Mouse (Mus musculus) liver, postnatal 0 days (tissue): ENCODE data around the gene Arpp19. TPM values are rescaled to one million over a fixed set of nuclear protein-coding genes. Genes with fewer than 3 reads are reported as not detected.

Source experiments
- ATAC-seq: fragments of 200-750 bp; cut with Nextera tagmentation; 2 replicates; pipeline ENCODE4 v1.8.0; 2017; ENCODE audit warnings: mild to moderate bottlenecking, moderate library complexity
- DNase-seq: peaks from one replicate; pipeline ENCODE4 v3.0.0-alpha.2; 2016
- H3K27ac ChIP-seq: fragments of 300-500 bp; sonication (generic); 2 replicates; pipeline ENCODE4 v1.5.1; 2014; ENCODE audit warnings: antibody characterized with exemption, moderate library complexity, mild to moderate bottlenecking, low read depth
- H3K27me3 ChIP-seq: fragments of 300-500 bp; sonication (generic); 2 replicates; pipeline ENCODE4 v1.6.1; 2014; ENCODE audit warnings: low read length, control low read depth, mixed read lengths; ENCODE audit not compliant: insufficient read depth
- H3K36me3 ChIP-seq: fragments of 300-500 bp; sonication (generic); replicated peaks from 2 replicates; pipeline ENCODE4 v1.6.1; 2014; ENCODE audit warnings: mild to moderate bottlenecking, control low read depth, low read length, moderate library complexity, mixed read lengths; ENCODE audit not compliant: insufficient read depth
- H3K4me1 ChIP-seq: fragments of 300-500 bp; sonication (generic); 2 replicates; pipeline ENCODE4 v1.6.1; 2014; ENCODE audit warnings: antibody characterized with exemption, mild to moderate bottlenecking, control low read depth; ENCODE audit not compliant: insufficient read depth
- H3K4me2 ChIP-seq: fragments of 300-500 bp; sonication (generic); 2 replicates; pipeline ENCODE4 v1.6.1; 2014; ENCODE audit warnings: low read depth, mild to moderate bottlenecking, low read length, moderate library complexity, mixed read lengths
- H3K4me3 ChIP-seq: fragments of 300-500 bp; sonication (generic); 2 replicates; pipeline ENCODE4 v1.5.1; 2014; ENCODE audit warnings: low read depth, low read length
- H3K9ac ChIP-seq: fragments of 300-500 bp; sonication (generic); replicated peaks from 2 replicates; pipeline ENCODE4 v1.6.1; 2014; ENCODE audit warnings: mild to moderate bottlenecking, moderate library complexity
- H3K9me3 ChIP-seq: fragments of 300-500 bp; sonication (generic); 2 replicates; pipeline ENCODE4 v1.6.1; 2016; ENCODE audit warnings: mild to moderate bottlenecking, control low read depth, low read length, mixed read lengths
- CTCF ChIP-seq: sonication (generic); IDR thresholded peaks from 2 replicates; pipeline ENCODE4 v1.5.1; 2016; ENCODE audit warnings: antibody characterized with exemption, low read depth
- EP300 ChIP-seq: IDR thresholded peaks from 2 replicates; pipeline ENCODE4 v1.6.1; 2016; ENCODE audit warnings: antibody characterized with exemption, low read depth, mild to moderate bottlenecking
- WGBS: fragments of 180-500 bp; shearing (Covaris S2); extraction: QIAGEN DNeasy Blood & Tissue Kit; methylation state at CpG from one replicate; pipeline ENCODE4 v1.1.7; 2014; ENCODE audit not compliant: insufficient replicate concordance; 5-methylcytosine and 5-hydroxymethylcytosine counted together
- polyA plus RNA-seq: library from polyadenylated mRNA; unstranded; fragments of >200 nt; fragmentation: Nextera tagmentation; extraction: Ambion mirVana; gene quantifications from 2 replicates; pipeline ENCODE4 v1.2.1, GENCODE M21; 2015

The Arpp19 gene
- polyA plus RNA-seq, 1 experiment from 2014 or later: 189 TPM

DNA sequence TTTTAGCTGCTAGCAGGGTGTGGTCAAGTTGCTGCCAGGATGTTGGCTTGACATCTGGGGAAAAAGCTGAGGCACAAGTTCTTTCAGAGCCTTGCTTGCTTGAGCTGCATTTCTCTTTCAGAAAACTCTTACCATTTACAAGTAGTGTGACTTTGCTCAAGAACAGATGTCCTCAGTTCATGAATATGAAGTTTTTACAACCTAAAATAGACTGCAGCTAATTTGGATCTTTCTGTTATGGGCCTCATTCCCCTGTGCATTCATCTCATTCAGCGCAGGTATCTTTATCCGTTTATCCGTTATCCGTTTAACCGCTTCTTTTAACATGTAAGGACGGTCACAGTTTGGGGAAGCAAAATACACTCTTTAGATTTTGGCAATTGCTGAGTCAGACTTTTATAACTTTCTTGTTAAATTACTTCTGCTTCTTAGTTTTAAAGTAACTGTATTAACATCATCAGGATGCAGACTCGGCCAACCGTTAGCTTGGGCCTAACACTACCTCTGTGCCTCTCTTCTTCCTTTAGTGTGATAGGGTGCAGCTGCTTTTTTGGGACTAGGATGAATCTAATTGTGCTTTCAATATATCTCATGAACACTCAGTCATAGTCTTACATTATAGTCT lies 62.9 kb downstream of the Arpp19 start:
- Histone ChIP-seq H3K9me3 (no peaks in the 10 kb centered on the region), H3K36me3 (no peaks in the 10 kb centered on the region), H3K4me2 (no peak overlapping the region), H3K4me1 (no peaks in the 10 kb centered on the region), H3K9ac (no peak overlapping the region), H3K4me3 (no peak overlapping the region), H3K27me3 (no peaks in the 10 kb centered on the region), H3K27ac (no peak overlapping the region)
- no peak for TF ChIP-seq CTCF
- TF ChIP-seq EP300: no peak
- no peak for DNase-seq
- no peak for ATAC-seq
- 86% methylated on average over 8 of the region's 8 CpGs for WGBS

DNA sequence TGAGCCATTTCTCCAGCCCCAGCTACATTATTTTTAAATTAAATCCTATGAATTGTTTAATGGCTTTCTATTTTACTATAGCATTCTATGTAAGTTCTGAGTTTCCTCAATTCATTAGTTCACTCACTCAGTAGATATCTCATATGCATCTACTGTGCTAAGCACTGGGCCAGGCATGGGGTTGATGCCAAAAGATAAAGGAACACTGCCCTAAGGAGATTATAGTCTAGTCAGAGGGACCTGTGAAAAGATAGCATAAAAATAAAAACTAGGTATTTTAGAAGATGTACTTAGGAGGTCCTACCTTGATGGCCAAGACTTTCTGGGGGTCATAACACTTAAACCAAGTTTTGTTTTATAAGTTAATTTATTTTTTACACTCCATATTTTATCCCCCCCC lies 64.7 kb downstream of the Arpp19 start:
- Histone ChIP-seq H3K4me3 (no peak overlapping the region), H3K27ac (no peak overlapping the region), H3K9ac (no peak overlapping the region), H3K4me2 (no peak overlapping the region), H3K4me1 (no peaks in the 10 kb centered on the region), H3K36me3 (no peaks in the 10 kb centered on the region), H3K27me3 (no peaks in the 10 kb centered on the region), H3K9me3 (no peaks in the 10 kb centered on the region)
- ATAC-seq: no peak
- DNase-seq: no peak
- TF ChIP-seq EP300 (no peak), CTCF (no peak)

Other genes starting within 250 kb of the Arpp19 start
- 7.5 and 9.1 TPM in 2 replicates for gene Onecut1, start 175.7 kb upstream of the Arpp19 start, polyA plus RNA-seq
- 4.8 and 6.4 TPM in 2 replicates for gene Fam214a, start 84.7 kb upstream of the Arpp19 start, polyA plus RNA-seq
- 1.2 and 1.3 TPM in 2 replicates for gene Myo5a, start 33.4 kb downstream of the Arpp19 start, polyA plus RNA-seq
- gene Myo5c, start 194.4 kb downstream of the Arpp19 start, polyA plus RNA-seq: 0.33 and 0.48 TPM in 2 replicates